Mouse (Mus musculus) left cerebral cortex, adult 11 months (tissue): ENCODE data around the gene Rps3.

Experiments
- DNase-seq: peaks from one replicate; pipeline ENCODE4 v3.0.0; 2022; ENCODE audit warnings: low spot score

Rps3 gene

GRCm38 (mm10) chr7:99441534-99442072 is 41.9 kb downstream of the Rps3 start:
- no peak for DNase-seq

- no peak for DNase-seq
Observed at GRCm38 (mm10) chr7:99438881-99439280, 44.7 kb downstream of the Rps3 start.

- no peak for DNase-seq
Observed at GRCm38 (mm10) chr7:99436530-99436929, 47.0 kb downstream of the Rps3 start.

GRCm38 (mm10) chr7:99434672-99435250 is 48.8 kb downstream of the Rps3 start:
- DNase-seq: no peak

- no peak for DNase-seq
Observed at GRCm38 (mm10) chr7:99432863-99433262, 50.7 kb downstream of the Rps3 start.

GRCm38 (mm10) chr7:99432248-99432647 is 51.3 kb downstream of the Rps3 start:
- peak; percentile 56 for DNase-seq

GRCm38 (mm10) chr7:99430246-99430645 is 53.3 kb downstream of the Rps3 start:
- DNase-seq: no peak

GRCm38 (mm10) chr7:99429786-99430185 is 53.8 kb downstream of the Rps3 start:
- no peak for DNase-seq

GRCm38 (mm10) chr7:99428836-99429235 is 54.7 kb downstream of the Rps3 start:
- no peak for DNase-seq

GRCm38 (mm10) chr7:99427987-99428386 is 55.6 kb downstream of the Rps3 start:
- DNase-seq: no peak
